Mouse (Mus musculus) megakaryocyte, adult 5-6 weeks (primary cell): ENCODE results near the gene B4galt7. TPM values are rescaled to one million over a fixed set of nuclear protein-coding genes. Genes with fewer than 3 reads are reported as not detected.
"Not testable (repeated sequence)": the region's sequence is repeated elsewhere in the genome, so short reads cannot be mapped to it uniquely, and the experiment has no call there.

Experiments
- ATAC-seq: 2 replicates; pipeline ENCODE4 v1.8.0; 2016; ENCODE audit warnings: mild to moderate bottlenecking, inconsistent platforms; ENCODE audit not compliant: poor library complexity, severe bottlenecking
- total RNA-seq, 2 experiments: library from RNA; stranded (forward) in 1 of 2; stranded (reverse) in 1 of 2; fragments of 153-499, 151-499 nt in 1 of 2; fragments of 221-1000, 200-1000 nt in 1 of 2; gene quantifications; 2 replicates each; pipeline versions ENCODE4 v1.2.3 to v1.2.4; 2015 to 2017

The B4galt7 gene
- total RNA-seq, 2 experiments from 2014 or later = 10.4 to 11.3 TPM

GRCm38 (mm10) chr13:55595375-55595774 lies 4.3 kb upstream of the B4galt7 start:
- ATAC-seq = no peak

GRCm38 (mm10) chr13:55596802-55597201 lies 2.9 kb upstream of the B4galt7 start:
- no peak for ATAC-seq

- ATAC-seq = peak; percentile 66
Observed at GRCm38 (mm10) chr13:55600657-55601056, 961 bp downstream of the B4galt7 start.

GRCm38 (mm10) chr13:55601611-55602010 lies 1.9 kb downstream of the B4galt7 start:
- ATAC-seq = peak; percentile 58

DNA sequence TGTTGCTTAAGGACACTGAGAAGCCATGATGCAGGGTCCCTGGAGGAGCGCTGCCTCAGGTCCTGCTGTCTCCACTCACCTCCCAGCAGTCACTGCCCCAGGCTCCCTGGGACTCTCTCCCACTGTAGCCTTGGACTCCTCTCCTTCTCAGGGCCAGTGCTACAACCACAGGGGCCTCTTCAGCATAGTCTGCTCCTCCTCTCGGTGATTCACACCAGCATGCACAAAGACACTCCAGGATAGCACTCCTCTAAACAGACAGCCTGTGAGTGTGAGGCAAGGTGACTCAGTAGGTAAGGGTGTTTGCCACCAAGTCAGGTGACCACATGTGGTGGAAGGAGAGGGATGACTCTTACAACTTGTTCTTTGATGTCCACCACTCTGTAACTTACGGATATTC lies 4.9 kb downstream of the B4galt7 start:
- no peak for ATAC-seq

DNA sequence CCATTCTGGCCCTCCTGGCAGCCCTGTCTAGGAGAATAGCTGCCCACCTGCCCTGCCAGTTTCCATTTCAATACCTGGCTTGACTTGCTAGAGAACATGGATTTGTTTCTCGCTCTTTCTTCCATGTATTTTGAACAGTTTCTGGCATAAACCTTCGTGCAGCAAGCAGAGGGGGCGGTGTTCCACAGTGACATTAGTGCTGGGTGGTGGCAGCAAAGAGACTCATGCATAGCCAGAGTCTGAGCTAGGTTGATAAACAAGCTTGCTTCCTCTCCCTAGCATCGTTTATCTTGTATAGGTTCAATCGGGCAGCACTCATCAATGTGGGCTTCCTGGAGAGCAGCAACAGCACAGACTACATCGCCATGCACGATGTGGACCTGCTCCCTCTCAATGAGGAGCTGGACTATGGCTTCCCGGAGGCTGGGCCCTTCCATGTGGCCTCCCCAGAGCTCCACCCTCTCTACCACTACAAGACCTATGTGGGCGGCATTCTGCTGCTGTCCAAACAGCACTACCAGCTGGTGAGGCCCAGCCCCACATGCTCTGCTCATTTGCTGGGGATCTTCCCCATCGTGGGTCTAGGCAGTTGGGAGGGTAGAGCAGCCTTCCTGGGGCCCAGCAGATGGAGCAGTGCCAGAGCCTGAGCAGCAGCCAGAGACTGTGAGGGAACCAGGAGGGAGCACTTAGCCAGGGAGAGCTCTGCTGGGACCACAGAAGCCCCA lies 7.4 kb downstream of the B4galt7 start:
- no peak for ATAC-seq

GRCm38 (mm10) chr13:55607624-55608006 lies 7.9 kb downstream of the B4galt7 start:
- no peak for ATAC-seq

DNA sequence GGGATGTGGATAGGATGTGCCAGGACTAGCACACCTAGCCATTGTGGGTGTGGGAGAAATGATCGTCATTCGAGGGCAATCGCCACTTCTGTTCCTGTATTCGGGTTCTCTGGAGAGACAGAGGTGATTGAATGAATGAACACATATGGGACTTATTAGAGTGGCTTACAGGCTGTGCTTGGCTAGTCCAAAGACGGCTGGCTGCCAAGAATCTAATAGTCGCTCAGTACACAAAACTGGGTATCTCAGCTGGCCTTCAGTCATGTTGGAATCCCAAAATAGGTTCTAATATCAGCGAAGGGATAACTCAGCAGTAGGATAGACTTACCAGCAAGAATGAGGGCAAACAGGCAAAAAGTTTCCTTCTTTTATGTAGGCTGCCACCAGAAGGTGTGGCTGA lies 12.3 kb downstream of the B4galt7 start:
- no peak for ATAC-seq

DNA sequence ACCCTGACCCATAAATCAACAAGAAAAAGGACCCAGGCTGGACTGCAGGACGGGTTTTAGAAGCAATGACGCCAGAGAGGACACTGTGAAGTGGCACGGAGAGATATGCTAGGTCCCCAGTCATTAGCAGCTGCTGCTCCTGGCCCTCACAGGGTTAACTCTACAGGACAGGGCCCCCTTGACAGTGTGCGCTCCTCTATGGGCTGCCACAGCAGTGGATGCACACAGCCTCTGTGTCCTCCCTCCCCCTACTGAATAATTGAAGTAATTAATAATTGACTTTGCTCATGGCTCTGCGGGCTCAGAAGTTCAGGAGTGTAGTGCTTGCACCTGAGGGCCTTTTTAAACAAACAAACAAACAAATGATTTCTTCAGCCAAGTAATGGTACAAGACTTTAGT lies 13.8 kb downstream of the B4galt7 start:
- ATAC-seq = no peak

GRCm38 (mm10) chr13:55619328-55619727 lies 19.6 kb downstream of the B4galt7 start:
- no peak for ATAC-seq

GRCm38 (mm10) chr13:55620275-55620674 lies 20.6 kb downstream of the B4galt7 start:
- no peak for ATAC-seq

DNA sequence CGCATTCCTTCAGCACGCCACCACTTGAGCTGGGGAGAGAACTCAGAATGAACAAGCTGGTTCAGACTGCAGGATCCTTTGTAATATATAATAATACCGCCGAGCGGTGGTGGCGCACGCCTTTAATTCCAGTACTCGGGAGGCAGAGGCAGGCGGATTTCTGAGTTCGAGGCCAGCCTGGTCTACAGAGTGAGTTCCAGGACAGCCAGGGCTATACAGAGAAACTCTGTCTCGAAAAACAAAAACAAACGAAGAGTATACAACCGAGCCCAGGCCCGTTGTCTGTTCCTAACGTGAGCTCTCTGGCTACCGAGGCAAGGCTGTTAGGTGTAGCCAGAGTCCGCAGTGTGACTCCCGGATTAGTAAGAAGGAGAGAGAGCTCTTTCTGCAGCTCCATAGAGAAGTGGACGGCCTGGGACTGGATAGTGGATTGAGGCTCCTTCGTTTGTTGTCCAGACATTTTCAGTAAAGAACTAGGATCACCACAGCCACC lies 22.5 kb downstream of the B4galt7 start:
- not testable (repeated sequence) for ATAC-seq

DNA sequence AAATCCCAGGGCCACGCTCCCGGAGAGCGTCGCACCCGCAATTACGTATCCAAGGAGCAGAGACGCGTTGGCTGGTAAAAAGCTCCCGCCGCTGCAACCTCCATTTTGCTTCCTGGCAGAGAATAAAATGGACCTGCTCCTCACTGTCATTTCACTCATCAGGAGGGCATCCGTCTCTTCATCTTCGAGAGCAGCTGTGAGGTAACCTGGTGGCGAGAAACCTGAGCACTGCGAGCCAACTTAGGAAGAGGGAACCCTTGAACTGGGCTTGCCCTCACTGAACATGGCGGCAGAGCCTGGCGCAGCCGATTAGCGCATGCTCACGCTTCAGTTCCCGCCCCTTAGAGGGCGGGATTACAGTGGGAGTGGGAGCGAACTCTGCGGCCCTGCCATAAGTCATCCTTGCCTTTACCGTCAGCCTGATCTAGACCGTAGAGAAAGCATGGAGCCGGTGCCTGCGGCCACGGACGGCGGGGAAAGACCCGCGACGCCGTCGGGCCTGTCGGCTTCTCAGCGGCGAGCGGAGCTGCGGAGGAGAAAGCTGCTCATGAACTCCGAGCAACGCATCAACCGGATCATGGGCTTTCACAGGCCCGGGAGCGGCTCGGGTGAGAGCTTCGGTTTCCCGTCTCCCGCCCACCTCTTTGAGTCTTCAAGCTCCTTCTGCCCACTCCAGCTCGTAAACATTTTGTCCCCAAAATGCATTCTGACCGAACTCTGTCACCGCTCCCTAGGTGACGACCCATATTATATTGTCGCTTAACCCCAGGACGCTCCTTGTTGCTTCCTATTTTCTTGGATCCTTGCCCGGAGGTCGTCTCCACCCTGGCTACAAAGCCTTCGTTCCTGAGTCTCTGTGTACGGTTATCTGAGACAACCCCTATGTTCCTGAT lies 23.2 kb downstream of the B4galt7 start, which contains the start of gene Caml:
Caml (plus strand) TSS at position 357 of the 893 bp plus-strand sequence.
- ATAC-seq = peak; percentile 98

- ATAC-seq = peak; percentile 100
Observed at GRCm38 (mm10) chr13:55634639-55635127, 35.0 kb downstream of the B4galt7 start, which contains the start of gene Ddx46. Gene Ddx46 (plus strand): TSS chr13:55635027.

- peak; percentile 64 for ATAC-seq
Observed at GRCm38 (mm10) chr13:55635146-55635571, 35.5 kb downstream of the B4galt7 start.

GRCm38 (mm10) chr13:55636185-55636983 lies 36.7 kb downstream of the B4galt7 start:
- ATAC-seq = no peak

DNA sequence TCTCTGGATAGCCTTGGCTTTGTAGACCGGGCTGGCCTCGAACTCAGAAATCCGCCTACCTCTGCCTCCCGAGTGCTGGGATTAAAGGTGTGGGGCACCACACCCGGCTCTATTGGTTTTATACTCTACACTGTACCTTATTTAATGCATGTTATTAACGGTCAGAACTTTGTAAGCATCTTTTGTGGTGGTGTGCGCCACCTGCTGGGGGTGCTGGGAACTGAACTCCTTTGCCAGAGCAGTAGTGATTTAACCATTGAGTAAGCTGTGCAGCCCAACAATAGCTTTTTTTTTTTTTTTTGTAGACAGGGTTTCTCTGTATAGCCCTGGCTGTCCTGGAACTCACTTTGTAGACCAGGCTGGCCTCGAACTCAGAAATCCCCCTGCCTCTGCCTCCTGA lies 40.8 kb downstream of the B4galt7 start:
- peak; percentile 91 for ATAC-seq

- ATAC-seq = no peak
Observed at GRCm38 (mm10) chr13:55644525-55644924, 44.8 kb downstream of the B4galt7 start.

GRCm38 (mm10) chr13:55650098-55650497 lies 50.4 kb downstream of the B4galt7 start:
- no peak for ATAC-seq

DNA sequence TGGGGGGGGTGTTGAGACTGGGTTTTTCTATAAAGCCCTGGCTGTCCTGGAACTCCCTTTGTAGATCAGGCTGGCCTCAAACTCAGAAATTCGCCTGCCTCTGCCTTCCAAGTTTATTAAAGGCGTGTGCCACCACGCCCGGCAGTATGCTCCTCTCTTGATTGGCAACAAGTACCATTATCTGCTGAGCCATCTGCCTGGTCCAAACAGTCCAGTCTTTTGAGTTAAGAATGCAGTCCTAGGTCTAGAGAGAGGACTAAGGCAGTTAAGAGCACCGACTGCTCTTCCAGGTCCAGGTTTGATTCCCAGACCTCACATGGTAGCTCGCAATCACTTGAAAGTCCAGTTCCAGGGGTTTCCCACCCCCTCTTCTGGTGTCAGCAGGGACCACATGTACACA lies 51.3 kb downstream of the B4galt7 start:
- ATAC-seq = no peak
